Mouse (Mus musculus) hindbrain, embryonic 14.5 days (tissue): ENCODE data around the gene Ushbp1. TPM values are rescaled to one million over a fixed set of nuclear protein-coding genes. Genes with fewer than 3 reads are reported as not detected.

Experiments
- ATAC-seq: fragments of 200-750 bp; cut with Nextera tagmentation; 2 replicates; pipeline ENCODE4 v1.8.0; 2017; ENCODE audit warnings: moderate number of reproducible peaks, mild to moderate bottlenecking, moderate TSS enrichment, moderate library complexity; ENCODE audit not compliant: low FRiP score
- DNase-seq: peaks from one replicate; pipeline ENCODE4 v3.0.0-alpha.2; 2015; ENCODE audit warnings: low spot score
- H3K27ac ChIP-seq: fragments of 300-500 bp; sonication (generic); 2 replicates; pipeline ENCODE4 v1.5.1; 2014; ENCODE audit warnings: mild to moderate bottlenecking, moderate library complexity
- H3K27me3 ChIP-seq: fragments of 300-500 bp; sonication (generic); 2 replicates; pipeline ENCODE4 v1.6.1; 2014; ENCODE audit warnings: mild to moderate bottlenecking, low read length, mixed read lengths; ENCODE audit not compliant: control insufficient read depth, insufficient read depth
- H3K36me3 ChIP-seq: fragments of 300-500 bp; sonication (generic); replicated peaks from 2 replicates; pipeline ENCODE4 v1.6.1; 2014; ENCODE audit not compliant: control insufficient read depth, insufficient read depth
- H3K4me1 ChIP-seq: fragments of 300-500 bp; sonication (generic); replicated peaks from 2 replicates; pipeline ENCODE4 v1.6.1; 2014; ENCODE audit warnings: antibody characterized with exemption, low read length, mixed read lengths; ENCODE audit not compliant: control insufficient read depth, insufficient read depth
- H3K4me2 ChIP-seq: fragments of 300-500 bp; sonication (generic); replicated peaks from 2 replicates; pipeline ENCODE4 v1.6.1; 2014; ENCODE audit warnings: mild to moderate bottlenecking, moderate library complexity
- H3K4me3 ChIP-seq: fragments of 300-500 bp; sonication (generic); replicated peaks from 2 replicates; pipeline ENCODE4 v1.5.1; 2014; ENCODE audit warnings: mild to moderate bottlenecking, low read length
- H3K9ac ChIP-seq: fragments of 300-500 bp; sonication (generic); 2 replicates; pipeline ENCODE4 v1.6.1; 2014
- H3K9me3 ChIP-seq: fragments of 300-500 bp; sonication (generic); 2 replicates; pipeline ENCODE4 v1.6.1; 2016; ENCODE audit warnings: low read length; ENCODE audit not compliant: control insufficient read depth
- WGBS: fragments of 180-500 bp; shearing (Covaris S2); extraction: QIAGEN DNeasy Blood & Tissue Kit; methylation state at CpG from one replicate; pipeline ENCODE4 v1.1.7; 2014; 5-methylcytosine and 5-hydroxymethylcytosine counted together
- polyA plus RNA-seq: library from polyadenylated mRNA; unstranded; fragments of >200 nt; fragmentation: Nextera tagmentation; extraction: Ambion mirVana; gene quantifications from 2 replicates; pipeline ENCODE4 v1.2.1, GENCODE M21; 2014

The Ushbp1 gene
- polyA plus RNA-seq, 1 experiment from 2014 or later: 6.0 TPM

DNA sequence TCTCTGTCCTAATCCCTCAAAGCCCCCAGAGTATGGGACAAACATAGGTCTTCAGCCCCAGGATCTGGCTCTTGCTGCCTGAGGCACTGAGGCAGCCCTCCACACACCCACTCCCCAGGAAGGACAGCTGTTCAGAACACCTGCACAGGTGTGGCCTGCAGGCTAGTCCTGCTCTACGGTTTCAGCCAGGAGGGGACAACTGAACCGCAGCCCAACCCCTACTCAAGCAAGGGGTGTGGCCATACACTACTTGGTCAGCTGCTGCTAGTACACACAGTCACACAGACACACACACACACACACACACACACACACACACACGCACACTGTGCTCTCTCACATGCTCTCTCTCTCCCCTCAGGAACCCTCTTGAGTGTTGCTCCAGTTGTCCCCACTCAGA is 11.7 kb downstream of the Ushbp1 start:
- ATAC-seq (no peak), DNase-seq (no peak)
- 48% methylated on average over 3 of the region's 3 CpGs for WGBS
- Histone ChIP-seq H3K9me3 (no peaks in the 10 kb centered on the region), H3K9ac (no peak overlapping the region), H3K4me2 (no peak overlapping the region), H3K4me1 (peaks cover 23% of the 10 kb centered on the region), H3K36me3 (no peaks in the 10 kb centered on the region), H3K27ac (no peak overlapping the region), H3K4me3 (no peak overlapping the region), H3K27me3 (no peaks in the 10 kb centered on the region)

- H3K9me3 ChIP-seq: no peaks in the 10 kb centered on the region
- H3K4me3 ChIP-seq: no peak overlapping the region
- H3K4me1 ChIP-seq: peaks cover 27% of the 10 kb centered on the region
- WGBS: 10% methylated on average over 12 of the region's 12 CpGs
- H3K27ac ChIP-seq: no peak overlapping the region
- H3K36me3 ChIP-seq: no peaks in the 10 kb centered on the region
- H3K27me3 ChIP-seq: no peaks in the 10 kb centered on the region
- no peak overlapping the region for H3K4me2 ChIP-seq
- H3K9ac ChIP-seq: peak overlapping the region; percentile 83; the same call in 1 of the 2 replicates
- no peak for DNase-seq
- no peak for ATAC-seq
Observed at GRCm38 (mm10) chr8:71383396-71383795, 12.2 kb downstream of the Ushbp1 start.

- H3K9ac ChIP-seq: peak overlapping the region; percentile 83
- peak overlapping the region; percentile 78 for H3K4me3 ChIP-seq
- DNase-seq (peak; percentile 79), ATAC-seq (peak; percentile 82)
- H3K4me1 ChIP-seq: peaks cover 30% of the 10 kb centered on the region
- H3K9me3 ChIP-seq: no peaks in the 10 kb centered on the region
- WGBS: 2% methylated on average over 52 of the region's 80 CpGs
- H3K27me3 ChIP-seq: no peaks in the 10 kb centered on the region
- H3K36me3 ChIP-seq: no peaks in the 10 kb centered on the region
- H3K27ac ChIP-seq: peak overlapping the region; percentile 88
- peak overlapping the region; percentile 100 for H3K4me2 ChIP-seq
Observed at GRCm38 (mm10) chr8:71381971-71382961, 13.3 kb downstream of the Ushbp1 start.

DNA sequence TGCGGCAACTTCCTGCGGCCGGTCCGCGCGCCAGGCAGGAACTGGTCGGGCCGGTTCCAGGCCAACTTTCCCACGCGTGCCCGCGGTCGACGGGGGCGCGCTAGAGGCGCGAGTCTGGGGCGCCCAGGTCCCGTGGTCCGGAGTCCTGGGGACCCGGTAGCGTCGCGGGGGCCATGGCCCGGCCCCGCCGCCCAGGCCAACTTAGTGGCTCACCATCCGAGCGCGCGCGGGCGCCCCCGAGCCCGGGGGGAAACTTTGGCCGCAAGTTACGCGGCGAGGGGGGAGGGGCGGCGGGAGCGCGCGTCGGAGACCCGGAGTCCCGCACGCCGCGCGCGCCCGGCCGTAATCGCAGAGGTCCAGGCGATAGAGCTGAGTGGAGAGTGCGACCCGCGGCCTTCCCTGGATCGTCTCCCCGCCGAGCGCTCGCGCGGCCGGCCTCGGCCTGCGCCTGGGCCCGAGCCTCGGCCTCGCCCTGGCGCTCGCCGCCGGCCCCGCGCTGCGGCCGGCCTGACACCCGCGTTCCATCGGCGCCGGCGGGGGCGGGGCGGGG is 14.1 kb downstream of the Ushbp1 start, which contains the start of gene Nr2f6:
Nr2f6 (minus strand) TSS at position 540 of the 550 bp plus-strand sequence.
- Histone ChIP-seq H3K27me3 (no peaks in the 10 kb centered on the region), H3K4me2 (peak within 1 kb of the TSS; percentile 100), H3K36me3 (no peaks in the 10 kb centered on the region), H3K27ac (peak within 1 kb of the TSS; percentile 88), H3K4me3 (peak within 1 kb of the TSS; percentile 78), H3K4me1 (peaks cover 34% of the 10 kb centered on the region), H3K9ac (peak within 1 kb of the TSS; percentile 83), H3K9me3 (no peaks in the 10 kb centered on the region)
- ATAC-seq: peak; percentile 62
- WGBS: under 1% methylated on average over 30 of the region's 89 CpGs
- peak; percentile 64 for DNase-seq

- peaks cover 44% of the 10 kb centered on the region for H3K4me1 ChIP-seq
- H3K27ac ChIP-seq: no peak overlapping the region
- no peaks in the 10 kb centered on the region for H3K27me3 ChIP-seq
- 1% methylated on average over 71 of the region's 72 CpGs for WGBS
- H3K36me3 ChIP-seq: no peaks in the 10 kb centered on the region; the same call in 1 of the 2 replicates
- peak overlapping the region; percentile 83 for H3K9ac ChIP-seq
- ATAC-seq (no peak), DNase-seq (no peak)
- H3K9me3 ChIP-seq: no peaks in the 10 kb centered on the region
- peak overlapping the region; percentile 100 for H3K4me2 ChIP-seq
- H3K4me3 ChIP-seq: peak overlapping the region; percentile 78
Observed at GRCm38 (mm10) chr8:71380178-71381171, 15.1 kb downstream of the Ushbp1 start.

- H3K27ac ChIP-seq: no peak overlapping the region
- WGBS: 37% methylated on average over 3 of the region's 3 CpGs
- DNase-seq (no peak), ATAC-seq (no peak)
- H3K9ac ChIP-seq: peak overlapping the region; percentile 83
- no peaks in the 10 kb centered on the region for H3K9me3 ChIP-seq
- H3K4me3 ChIP-seq: peak overlapping the region; percentile 78
- H3K4me2 ChIP-seq: peak overlapping the region; percentile 100
- H3K4me1 ChIP-seq: peaks cover 46% of the 10 kb centered on the region
- H3K27me3 ChIP-seq: no peaks in the 10 kb centered on the region
- H3K36me3 ChIP-seq: peaks cover 4% of the 10 kb centered on the region
Observed at GRCm38 (mm10) chr8:71379512-71380075, 16.0 kb downstream of the Ushbp1 start.

GRCm38 (mm10) chr8:71379008-71379407 is 16.6 kb downstream of the Ushbp1 start:
- ATAC-seq: no peak
- WGBS: 25% methylated on average over 4 of the region's 4 CpGs
- H3K9ac ChIP-seq: peak overlapping the region; percentile 83
- no peaks in the 10 kb centered on the region for H3K27me3 ChIP-seq
- H3K4me1 ChIP-seq: peaks cover 46% of the 10 kb centered on the region
- H3K36me3 ChIP-seq: peaks cover 10% of the 10 kb centered on the region
- DNase-seq: no peak
- H3K27ac ChIP-seq: no peak overlapping the region
- H3K4me3 ChIP-seq: peak overlapping the region; percentile 13
- no peaks in the 10 kb centered on the region for H3K9me3 ChIP-seq
- H3K4me2 ChIP-seq: peak overlapping the region; percentile 100

- no peaks in the 10 kb centered on the region for H3K27me3 ChIP-seq
- peak overlapping the region; percentile 34 for H3K4me3 ChIP-seq
- H3K36me3 ChIP-seq: peaks cover 15% of the 10 kb centered on the region
- no peak for DNase-seq
- peak overlapping the region; percentile 66 for H3K4me2 ChIP-seq
- H3K4me1 ChIP-seq: peaks cover 46% of the 10 kb centered on the region
- ATAC-seq: no peak
- WGBS: 27% methylated on average over 8 of the region's 8 CpGs
- no peaks in the 10 kb centered on the region for H3K9me3 ChIP-seq
- H3K9ac ChIP-seq: peak overlapping the region; percentile 64
- peak overlapping the region; percentile 77 for H3K27ac ChIP-seq
Observed at GRCm38 (mm10) chr8:71376423-71377030, 19.1 kb downstream of the Ushbp1 start.
